Mouse (Mus musculus): Measurements from ENCODE around the gene Ptprn2. TPM values are rescaled to one million over a fixed set of nuclear protein-coding genes. Genes with fewer than 3 reads are reported as not detected.

Gene Ptprn2
- total RNA-seq (2014; fragmentation: Nextera tagmentation): not detected in 2 replicates
- not detected in 2 replicates for total RNA-seq (2017)

- peak; percentile 86 for ATAC-seq (replicated peaks; ENCODE audit: poor library complexity, severe bottlenecking)
Measured at GRCm38 (mm10) chr12:116485591-116486403, at the start of gene Ptprn2. Gene Ptprn2 (plus strand): TSS chr12:116485720.

GRCm38 (mm10) chr12:116436125-116436524, 49.4 kb upstream of the Ptprn2 start:
- peak; percentile 70 for ATAC-seq (replicated peaks; ENCODE audit: poor library complexity, severe bottlenecking)

- ATAC-seq (replicated peaks; ENCODE audit: poor library complexity, severe bottlenecking): no peak
Measured at GRCm38 (mm10) chr12:116438591-116438990, 46.9 kb upstream of the Ptprn2 start.

GRCm38 (mm10) chr12:116442184-116442583, 43.3 kb upstream of the Ptprn2 start:
- no peak for ATAC-seq (replicated peaks; ENCODE audit: poor library complexity, severe bottlenecking)

- no peak for ATAC-seq (replicated peaks; ENCODE audit: poor library complexity, severe bottlenecking)
Measured at GRCm38 (mm10) chr12:116449536-116449935, 36.0 kb upstream of the Ptprn2 start.

GRCm38 (mm10) chr12:116460379-116461065, 25.0 kb upstream of the Ptprn2 start:
- ATAC-seq (replicated peaks; ENCODE audit: poor library complexity, severe bottlenecking): peak; percentile 48

GRCm38 (mm10) chr12:116467030-116467429, 18.5 kb upstream of the Ptprn2 start:
- peak; percentile 46 for ATAC-seq (replicated peaks; ENCODE audit: poor library complexity, severe bottlenecking)

GRCm38 (mm10) chr12:116468348-116468747, 17.2 kb upstream of the Ptprn2 start:
- ATAC-seq (replicated peaks; ENCODE audit: poor library complexity, severe bottlenecking): no peak

- ATAC-seq (replicated peaks; ENCODE audit: poor library complexity, severe bottlenecking): peak; percentile 38
Measured at GRCm38 (mm10) chr12:116469096-116469495, 16.4 kb upstream of the Ptprn2 start.

GRCm38 (mm10) chr12:116473264-116473663, 12.3 kb upstream of the Ptprn2 start:
- peak; percentile 82 for ATAC-seq (replicated peaks; ENCODE audit: poor library complexity, severe bottlenecking)

GRCm38 (mm10) chr12:116473761-116474160, 11.8 kb upstream of the Ptprn2 start:
- ATAC-seq (replicated peaks; ENCODE audit: poor library complexity, severe bottlenecking): no peak

- ATAC-seq (replicated peaks; ENCODE audit: poor library complexity, severe bottlenecking): no peak
Measured at GRCm38 (mm10) chr12:116474676-116475075, 10.8 kb upstream of the Ptprn2 start.

- no peak for ATAC-seq (replicated peaks; ENCODE audit: poor library complexity, severe bottlenecking)
Measured at GRCm38 (mm10) chr12:116478771-116479170, 6.7 kb upstream of the Ptprn2 start.

GRCm38 (mm10) chr12:116481921-116482320, 3.6 kb upstream of the Ptprn2 start:
- no peak for ATAC-seq (replicated peaks; ENCODE audit: poor library complexity, severe bottlenecking)

GRCm38 (mm10) chr12:116483581-116483980, 1.9 kb upstream of the Ptprn2 start:
- ATAC-seq (replicated peaks; ENCODE audit: poor library complexity, severe bottlenecking): no peak

- ATAC-seq (replicated peaks; ENCODE audit: poor library complexity, severe bottlenecking): no peak
Measured at GRCm38 (mm10) chr12:116484991-116485390, 529 bp upstream of the Ptprn2 start.

- ATAC-seq (replicated peaks; ENCODE audit: poor library complexity, severe bottlenecking): no peak
Measured at GRCm38 (mm10) chr12:116486404-116486730, 847 bp downstream of the Ptprn2 start.

- no peak for ATAC-seq (replicated peaks; ENCODE audit: poor library complexity, severe bottlenecking)
Measured at GRCm38 (mm10) chr12:116488836-116489235, 3.3 kb downstream of the Ptprn2 start.

GRCm38 (mm10) chr12:116490575-116491356, 5.2 kb downstream of the Ptprn2 start:
- no peak for ATAC-seq (replicated peaks; ENCODE audit: poor library complexity, severe bottlenecking)

- ATAC-seq (replicated peaks; ENCODE audit: poor library complexity, severe bottlenecking): no peak
Measured at GRCm38 (mm10) chr12:116498666-116499065, 13.1 kb downstream of the Ptprn2 start.

- no peak for ATAC-seq (replicated peaks; ENCODE audit: poor library complexity, severe bottlenecking)
Measured at GRCm38 (mm10) chr12:116500652-116501051, 15.1 kb downstream of the Ptprn2 start.
